Mouse (Mus musculus) spleen, postnatal 14 days (tissue): Measurements from ENCODE around the gene Samd14.
"Not testable (repeated sequence)": the region's sequence is repeated elsewhere in the genome, so short reads cannot be mapped to it uniquely, and the experiment has no call there.

Experiments
- DNase-seq, 2 experiments: peaks; one replicate each; pipeline ENCODE4 v3.0.0; 2021 to 2022; ENCODE audit warnings: low spot score in 2 of 2

Gene Samd14

DNA sequence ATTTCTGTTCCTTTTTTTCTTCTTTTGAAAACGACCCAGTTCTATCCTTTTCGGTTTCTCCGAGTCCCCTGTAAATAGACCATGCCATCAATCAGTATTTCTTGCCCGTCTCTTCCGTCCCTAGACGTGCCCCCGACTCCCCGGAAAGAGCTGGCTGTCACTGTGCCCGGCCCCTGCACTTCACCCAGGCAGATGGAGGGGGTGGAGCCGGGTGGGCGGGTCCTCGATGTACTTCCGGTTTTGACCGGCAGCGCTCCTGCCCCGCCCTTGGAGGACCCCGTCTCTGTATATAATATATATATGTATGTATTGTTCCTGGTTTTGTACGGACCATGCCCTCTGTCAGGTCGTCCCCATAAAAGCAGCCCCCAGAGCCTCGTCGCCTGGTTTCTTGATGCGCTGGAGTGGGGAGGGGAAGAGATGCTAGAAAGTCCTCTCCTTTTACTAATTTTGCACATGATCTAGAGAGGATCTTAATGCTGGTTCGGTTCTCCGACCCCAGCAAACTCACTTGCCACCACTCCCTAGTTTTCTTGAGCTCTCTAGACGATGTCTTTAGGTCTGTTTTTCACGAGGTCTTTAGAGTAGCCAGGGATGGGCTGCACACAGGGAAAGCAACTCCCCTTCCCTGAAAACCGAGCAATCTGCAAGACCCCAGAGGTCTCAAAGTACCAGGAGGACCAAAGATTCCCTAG, 3.0 kb upstream of the Samd14 start:
- DNase-seq = peak; percentile 72 to 78

DNA sequence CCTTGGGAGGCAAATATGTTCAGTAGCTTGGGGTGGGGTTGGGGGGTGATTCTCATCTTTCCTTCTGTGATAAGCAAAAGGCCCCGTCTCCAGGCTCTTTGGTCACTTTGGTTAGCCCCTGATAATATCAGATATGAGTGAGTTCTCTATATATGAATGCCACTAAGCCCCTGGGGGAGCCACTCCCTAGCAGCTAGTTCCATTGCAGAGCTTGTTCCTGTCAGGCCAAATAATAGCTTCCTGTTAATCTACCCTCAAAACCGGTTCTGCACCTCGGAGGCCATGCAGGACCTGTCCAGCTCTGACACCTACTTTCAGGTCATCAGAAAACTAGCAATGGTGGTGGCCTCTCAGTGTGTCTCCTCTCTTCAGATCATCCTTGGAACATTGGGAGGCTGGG, 2.3 kb upstream of the Samd14 start:
- DNase-seq = no peak

DNA sequence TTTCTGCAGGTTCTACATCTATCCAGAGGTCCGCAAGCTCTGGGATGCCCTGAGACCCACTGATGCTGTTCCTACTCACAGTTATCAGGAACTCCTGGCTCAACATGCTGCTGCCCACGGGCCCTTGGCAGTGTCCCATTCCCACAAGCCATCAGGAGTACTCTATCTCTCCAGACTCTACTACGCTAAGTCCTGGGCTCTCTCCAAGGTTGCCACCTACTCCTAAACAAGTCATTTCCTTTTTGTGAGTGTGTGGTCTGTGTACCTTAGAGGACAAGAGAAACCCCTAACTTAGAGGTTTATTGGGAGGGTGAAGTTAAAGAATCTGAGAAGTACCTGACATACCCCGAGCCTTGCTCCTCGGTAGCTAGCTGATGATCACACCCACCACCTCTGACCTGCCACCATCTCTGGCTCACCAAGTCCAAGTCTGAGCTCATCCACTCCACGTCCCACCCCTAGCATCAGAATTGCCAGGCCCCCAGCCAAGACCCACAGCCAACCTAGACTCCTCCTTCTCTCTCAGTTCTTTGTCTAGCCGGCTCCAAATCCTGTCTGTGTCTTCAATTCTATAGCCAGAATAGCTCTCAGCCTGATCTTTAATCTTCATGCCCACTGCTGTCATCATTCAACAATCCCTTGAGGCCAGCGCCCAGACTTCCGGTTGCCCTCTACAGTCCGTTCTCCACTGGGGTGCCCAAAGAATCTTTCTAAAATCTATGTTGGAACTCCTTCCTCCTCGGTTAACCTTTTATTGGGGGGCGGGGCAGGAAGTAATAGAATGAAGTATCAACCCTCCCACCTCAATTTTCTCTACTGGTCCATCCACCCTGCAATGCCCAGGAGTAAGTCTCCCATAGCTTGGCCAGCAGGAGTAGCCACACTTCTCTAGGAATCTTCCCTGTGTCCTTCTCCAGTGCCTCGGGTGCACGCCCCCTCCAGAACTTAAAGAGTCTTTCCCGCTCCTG, 734 bp upstream of the Samd14 start:
- DNase-seq = no peak

DNA sequence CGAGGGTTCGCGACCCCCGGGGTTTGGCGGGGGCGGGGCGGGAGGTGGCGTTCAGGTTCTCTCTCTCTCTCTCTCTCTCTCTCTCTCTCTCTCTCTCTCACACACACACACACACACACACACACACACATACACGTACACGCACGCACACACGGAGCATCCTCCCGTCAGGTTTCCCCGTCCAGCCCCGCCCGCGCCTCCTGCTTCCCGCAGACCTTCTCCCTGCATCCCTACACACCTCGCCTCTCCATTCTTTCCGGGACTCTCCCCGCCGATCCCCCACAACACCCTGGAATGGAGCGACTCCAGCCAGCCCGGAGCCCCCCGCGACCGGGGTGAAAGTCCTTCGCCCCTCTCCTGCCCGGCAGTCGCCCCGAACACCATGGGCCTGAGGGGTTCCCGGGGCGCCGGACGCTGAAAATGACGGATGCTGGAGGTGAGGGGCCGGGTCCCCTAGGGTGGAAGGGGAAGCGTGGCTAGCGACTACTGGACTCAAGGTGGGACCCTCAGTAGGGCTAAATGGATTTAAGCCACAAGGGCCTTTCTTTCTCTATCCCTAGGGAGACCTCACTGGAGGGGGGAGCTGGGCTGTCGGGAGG, 561 bp downstream of the Samd14 start:
- no peak for DNase-seq

DNA sequence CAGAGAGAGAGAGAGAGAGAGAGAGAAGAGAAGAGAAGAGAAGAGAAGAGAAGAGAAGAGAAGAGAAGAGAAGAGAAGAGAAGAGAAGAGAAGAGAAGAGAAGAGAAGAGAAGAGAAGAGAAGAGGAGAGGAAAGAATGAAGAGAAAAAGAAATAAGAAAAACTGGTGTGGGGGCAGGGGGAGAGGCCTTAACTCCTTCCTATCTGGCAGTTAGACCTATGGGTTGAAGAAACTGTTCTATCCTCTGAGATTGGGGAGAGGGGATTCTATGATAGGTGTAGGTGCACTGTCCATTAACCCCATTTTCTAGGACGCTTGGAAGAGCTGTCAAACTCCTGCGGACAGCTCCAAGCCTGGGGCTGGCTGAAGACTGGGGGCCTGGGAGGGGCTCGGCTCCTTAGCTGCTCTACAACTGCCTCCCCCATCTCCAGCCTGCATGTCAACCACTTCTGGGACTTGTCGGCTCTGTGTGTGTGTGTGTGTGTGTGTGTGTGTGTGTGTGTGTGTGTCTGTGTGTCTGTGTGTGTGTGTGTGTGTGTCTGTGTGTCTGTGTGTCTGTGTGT, 1.2 kb downstream of the Samd14 start:
- DNase-seq = not testable (repeated sequence)

DNA sequence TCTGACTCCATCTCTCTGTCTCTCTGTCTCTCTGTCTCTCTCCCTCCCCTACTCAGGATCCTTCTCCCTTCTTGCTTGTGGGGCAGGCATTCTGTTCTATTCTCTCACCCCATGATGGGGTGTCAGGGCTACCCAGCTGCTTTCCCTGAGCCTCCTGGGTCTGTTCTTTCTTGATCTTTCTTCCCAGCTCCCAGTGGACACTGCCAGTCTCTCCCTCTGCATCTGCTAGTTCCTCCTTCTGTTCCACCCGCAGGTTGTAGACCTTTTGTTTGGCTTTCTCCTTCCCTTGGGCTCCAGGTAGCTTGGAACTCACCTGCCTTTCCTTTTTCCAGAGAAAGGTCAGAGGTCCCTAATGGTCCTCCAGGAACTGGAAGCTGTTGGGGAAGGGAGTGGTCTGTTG, 1.7 kb downstream of the Samd14 start:
- DNase-seq = no peak

DNA sequence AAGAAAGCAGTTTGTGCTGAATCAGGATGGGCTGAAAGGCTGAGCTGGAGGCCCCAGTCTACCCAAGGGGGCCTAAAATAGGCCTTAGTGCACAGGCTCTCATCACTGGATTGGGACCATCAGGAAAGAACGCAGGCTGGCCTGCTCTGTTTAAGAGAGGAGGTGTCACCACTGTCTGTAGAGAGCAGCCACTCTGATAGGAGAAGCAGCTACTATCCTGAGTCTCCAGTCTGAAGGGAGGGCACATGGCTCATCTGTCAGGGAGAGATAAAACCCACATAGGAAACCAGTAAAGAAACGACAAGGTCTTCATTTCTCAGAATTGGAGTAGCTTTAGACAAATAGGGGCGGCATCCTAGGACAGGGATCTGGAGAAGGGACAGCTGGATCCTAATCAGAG, 2.4 kb downstream of the Samd14 start:
- DNase-seq = peak; percentile 57 to 61

DNA sequence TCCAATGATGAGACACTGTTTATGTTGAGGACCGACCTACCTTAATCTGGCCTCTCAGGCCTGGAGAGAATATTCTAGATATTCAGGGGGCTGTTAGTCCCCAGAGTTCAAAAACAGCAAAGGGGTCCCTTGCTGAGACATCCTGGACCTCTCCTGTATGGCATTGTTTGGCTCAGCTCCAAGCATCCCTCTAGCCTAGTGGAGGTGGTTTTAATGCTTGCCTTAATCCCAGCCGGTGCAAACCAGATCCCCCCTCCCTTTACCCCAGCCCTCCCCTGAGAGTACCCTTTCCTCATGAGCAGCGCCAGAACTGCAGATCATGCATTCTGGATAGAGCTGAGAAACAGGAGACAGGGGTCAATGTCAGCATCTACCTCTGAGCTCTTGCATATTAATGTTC, 2.8 kb downstream of the Samd14 start:
- DNase-seq = no peak

DNA sequence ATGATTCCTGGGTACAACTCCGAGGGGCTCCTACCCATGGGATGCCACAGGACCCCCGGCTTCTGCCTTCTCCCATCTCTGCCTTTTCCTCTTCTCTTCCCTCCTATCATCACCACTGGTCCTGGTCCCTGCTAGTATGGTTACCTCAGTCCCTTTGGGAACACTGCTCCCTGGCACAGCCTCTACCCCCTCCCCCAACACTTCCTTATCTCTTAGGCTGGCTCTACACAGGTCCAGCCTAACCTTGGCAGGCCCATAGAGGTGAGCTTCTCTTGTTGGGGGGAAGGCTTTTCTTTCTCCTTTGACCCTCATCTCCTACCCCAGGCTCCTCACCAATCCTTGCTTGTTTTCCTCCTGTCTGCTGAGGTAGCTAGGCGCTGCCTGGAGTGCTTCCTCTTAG, 5.8 kb downstream of the Samd14 start:
- no peak for DNase-seq

DNA sequence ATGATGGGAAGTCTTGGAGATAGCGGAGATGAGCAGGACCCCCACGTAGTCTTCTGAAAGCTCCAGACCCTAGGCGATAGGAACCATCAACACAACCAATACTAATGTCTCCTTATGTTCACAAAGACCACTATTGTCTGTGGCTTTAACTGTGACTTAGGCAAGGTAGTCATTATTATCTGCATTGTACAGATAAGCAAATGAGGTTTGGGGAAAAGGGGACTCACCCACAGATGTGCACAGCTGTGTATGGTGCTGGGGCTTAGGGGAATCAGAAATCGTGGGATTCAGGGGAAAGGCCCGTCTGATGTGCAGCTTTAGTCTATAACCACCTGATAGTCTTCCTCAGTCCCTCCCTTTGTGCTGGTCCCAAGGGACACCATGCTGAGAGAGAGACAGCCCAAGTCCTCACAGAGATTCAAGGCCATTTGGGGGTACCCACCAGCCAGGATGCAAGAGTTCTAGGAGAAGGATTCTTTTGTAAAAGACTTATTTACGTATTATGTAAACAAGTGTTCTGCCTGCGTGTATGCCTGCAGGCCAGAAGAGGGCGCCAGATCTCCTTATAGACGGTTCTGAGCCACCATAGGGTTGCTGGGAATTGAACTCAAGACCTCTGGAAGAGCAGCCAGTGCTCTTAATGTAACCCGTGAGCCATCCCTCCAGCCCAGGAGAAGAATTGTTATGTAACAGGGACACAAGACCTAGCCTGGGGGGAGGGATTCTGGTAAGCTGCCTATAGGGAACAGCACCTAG, 12.7 kb downstream of the Samd14 start:
- DNase-seq = no peak

DNA sequence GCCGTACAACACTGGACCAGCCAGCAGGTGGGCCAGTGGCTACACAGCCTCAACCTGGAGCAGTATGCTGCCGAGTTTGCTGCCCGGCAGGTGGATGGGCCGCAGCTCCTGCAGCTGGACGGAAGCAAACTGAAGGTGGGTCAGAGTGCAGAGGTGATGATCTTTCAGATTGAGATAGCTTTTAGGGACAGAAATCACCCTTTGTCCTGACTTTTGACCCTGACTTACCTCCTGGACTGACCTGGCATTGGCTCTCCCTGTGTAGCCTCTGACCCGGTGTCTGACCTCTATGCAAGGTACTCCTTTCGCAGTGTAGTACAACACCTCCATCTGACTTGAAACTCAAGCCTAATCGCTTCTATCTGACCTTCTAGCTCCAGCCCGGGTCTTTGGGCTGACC, 13.8 kb downstream of the Samd14 start:
- no peak for DNase-seq

DNA sequence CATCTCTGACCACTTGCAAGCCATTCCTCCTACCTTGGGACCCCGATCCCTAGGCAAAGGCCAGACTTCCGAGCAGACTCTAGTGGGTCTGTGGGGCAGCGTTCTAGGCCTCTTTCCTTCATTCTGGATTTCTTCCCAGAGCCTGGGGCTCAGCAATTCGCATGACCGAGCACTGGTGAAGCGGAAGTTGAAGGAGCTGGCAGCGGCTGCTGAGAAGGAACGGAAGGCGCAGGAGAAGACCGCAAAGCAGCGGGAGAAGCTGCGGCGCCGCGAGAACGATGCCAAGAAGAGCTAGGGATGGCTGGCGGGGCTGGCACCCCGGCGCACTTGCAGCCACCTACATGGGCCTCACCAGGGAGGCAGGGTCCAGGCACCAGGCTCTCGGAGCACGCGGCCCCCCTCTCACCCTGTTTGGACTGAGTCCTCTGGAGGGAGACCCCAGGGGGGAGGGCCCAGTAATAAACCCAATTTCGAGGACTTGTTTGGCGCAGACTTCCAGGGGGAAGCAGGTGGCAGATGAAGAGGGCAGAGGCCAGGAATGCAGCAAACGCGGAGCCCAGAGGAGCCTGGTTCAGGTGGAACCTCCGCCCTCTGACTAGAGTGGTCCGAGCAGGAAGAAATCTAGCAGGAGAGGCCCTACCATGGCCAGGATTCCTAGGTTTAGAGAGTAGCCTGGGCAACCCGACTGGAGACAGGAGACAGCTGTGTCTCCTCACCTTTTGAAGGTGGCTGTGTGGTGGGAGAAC, 14.9 kb downstream of the Samd14 start:
- DNase-seq = no peak

DNA sequence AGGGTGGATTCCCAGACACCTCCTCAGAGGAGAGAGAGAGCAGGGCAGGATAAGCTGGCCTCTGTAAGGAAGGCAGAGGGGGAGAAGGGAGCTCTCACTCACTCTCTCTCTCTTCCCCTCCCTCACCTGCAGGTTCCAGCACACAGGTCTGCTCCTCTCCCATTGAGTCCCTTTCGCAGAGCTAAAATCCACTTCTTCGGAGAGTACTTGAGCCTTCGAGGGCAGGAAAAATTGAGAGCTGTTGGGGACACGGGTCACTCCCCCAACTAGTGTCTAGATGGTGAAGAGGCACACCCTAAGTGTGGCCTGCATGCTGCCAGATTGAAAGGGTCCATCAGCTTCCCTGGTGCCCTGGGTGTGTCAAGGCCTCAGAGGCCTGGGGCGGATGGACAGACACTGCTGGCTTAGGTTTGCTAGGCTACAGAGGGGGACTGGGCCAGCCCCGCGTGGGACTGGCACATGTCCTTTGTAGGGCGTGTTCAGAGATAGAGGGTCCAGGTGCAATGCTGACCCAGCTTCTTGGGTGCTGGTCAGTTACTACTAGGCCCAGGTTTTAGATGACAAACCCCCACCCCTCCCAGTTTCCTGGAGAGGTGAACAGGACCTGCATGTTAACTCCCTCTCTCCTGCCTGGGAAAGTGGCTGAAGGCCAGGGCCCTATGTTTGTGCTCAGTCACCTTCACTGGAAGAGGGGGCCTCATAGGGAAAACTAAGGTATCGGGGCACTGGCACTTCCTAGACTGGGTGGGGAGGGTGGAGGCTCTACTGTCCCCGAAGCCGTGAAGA, 15.7 kb downstream of the Samd14 start:
- no peak for DNase-seq

DNA sequence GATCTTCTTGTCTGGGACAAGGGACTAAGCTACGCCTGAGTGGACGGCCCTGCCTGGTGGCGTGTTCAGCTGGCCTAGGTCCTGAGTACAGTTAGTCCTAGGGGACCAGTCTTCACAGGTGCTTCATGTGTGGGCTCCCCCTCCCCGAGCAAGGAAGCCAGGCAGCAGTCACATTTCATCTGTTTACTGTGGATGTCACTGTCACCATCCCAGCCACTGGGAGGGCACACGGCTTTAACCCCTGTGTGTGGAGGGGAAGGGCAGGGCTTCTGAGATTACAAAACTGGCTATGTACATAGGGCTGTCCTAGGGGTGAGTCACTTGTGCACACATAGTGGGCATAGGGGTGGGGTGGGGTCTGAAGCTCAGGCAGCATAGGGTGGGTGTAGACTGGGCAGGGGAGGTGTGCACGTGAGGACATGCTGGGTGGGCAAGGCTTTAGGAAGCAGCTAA, 16.4 kb downstream of the Samd14 start:
- no peak for DNase-seq

DNA sequence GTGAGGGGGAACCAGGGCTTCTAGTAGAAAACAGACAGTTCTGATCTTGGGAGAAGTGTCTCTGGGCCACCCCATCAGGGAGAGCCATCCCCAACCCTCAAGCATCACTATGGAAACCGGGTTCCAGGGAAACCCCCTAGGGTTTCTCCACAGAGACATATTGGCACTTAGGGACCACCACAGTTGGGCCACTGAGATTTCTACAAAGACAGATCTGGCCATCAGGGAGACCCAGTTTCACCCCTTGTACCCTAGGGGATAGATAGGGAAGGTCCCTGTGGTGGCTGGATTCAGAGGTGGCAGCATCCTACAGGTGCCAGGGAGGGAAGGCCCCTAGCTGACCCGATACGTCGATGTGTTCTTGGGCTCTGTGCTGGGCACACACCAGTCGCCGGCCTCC, 17.2 kb downstream of the Samd14 start:
- no peak for DNase-seq

DNA sequence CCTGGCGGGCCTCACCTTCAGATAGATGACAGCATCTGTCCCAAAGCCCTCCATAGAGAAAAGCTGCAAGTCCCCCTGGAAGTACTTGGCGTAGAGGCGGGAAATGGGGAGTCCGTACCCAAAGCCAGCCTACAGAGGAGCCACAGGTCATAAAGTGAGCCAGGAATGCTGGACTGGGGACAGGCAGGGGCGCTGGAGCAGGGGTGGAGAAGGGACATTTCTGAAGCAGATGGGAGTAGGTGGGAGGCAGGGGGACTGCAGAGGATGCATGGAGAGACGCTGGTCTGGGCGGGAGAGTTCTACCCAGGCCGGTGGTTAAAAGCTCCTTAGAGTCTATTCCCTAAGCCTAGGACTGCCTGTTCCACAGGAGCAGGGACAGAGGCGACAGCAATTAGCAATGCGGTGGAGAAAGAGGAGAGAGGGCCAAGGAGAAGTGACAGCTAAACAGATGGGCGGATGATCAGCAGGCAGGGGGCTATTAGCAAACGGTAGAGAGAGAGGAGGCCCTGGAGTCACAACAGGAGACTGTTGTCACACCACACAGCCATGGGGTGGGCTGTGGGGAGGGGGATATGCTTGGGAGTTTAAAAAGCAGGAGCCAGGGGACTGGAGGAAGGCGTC, 18.3 kb downstream of the Samd14 start:
- no peak for DNase-seq

DNA sequence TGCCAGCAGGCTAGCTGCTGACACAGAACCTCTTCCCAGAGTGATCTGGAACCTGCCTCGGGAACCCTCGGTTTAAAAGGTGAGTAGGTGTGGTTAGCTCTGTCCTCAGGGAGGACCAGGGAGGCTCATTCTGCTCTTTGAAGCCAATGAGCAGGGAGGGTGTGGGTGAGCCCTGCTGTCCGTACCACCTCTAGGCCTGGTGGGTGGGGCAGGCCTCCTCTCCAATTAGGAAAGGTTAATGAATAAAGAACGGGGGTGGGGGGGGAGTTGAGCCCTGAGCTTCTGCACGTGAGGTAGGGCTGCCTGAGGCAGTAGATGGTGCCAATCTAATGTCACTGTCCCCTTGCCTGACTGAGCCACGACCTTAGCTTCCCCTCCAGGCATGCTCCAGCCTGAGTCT, 23.3 kb downstream of the Samd14 start:
- DNase-seq = no peak

DNA sequence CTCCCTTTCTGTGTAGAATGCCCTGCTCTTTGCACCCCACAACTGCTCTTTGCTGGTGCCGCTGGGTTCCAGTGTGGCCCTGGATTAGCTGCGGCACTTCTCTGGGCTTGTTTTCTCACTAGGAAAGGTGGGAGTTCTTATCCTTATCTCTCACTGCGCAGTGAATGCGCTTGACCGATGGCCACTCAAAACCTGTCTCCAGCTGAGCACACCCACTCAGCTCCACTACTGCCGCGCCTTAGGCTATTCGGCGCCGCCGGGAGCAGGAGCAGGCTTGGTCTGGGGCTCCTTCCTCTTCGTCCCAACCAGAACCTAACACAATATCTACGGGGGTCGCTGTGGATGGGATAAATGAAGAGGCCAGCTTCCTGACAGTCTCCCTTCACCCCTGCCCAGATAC, 23.9 kb downstream of the Samd14 start:
- no peak for DNase-seq

DNA sequence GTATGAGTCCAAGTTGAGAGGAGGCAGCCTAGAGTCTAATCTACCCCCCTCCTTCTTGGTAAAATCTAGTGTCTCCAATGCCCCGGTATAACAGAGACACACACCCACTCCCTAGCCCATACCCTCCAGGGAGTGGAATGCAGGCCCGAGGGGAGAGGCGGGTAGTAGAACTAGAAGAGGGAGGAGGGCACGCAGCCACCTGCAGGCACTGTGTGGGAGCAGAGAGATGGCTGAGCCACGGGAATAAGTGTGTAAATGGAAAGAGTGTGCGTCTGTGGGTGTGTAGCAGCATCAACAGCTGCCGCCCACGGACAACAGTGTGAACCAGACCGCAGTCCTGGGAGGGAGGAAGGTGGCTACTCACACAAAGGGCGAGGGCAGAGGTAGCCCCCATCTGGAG, 25.2 kb downstream of the Samd14 start:
- no peak for DNase-seq

DNA sequence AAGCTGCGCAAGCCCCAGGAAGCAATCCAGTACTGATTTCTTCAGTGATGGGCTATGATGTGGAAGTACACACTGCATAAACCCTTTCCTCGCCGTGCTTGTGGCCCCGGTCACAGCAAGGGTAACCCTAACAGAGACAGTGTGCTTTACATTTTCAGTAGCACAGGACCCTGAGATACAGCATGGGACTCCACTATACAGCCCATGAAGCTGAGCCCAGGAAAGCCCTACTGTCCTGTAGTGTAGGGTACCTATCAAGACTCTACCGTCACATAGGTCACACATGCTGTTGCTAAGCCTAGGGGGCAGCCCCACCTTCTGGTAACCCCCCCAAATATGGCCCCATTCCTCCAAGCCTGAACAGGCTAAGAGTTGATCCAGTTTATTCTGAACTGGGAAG, 26.8 kb downstream of the Samd14 start:
- no peak for DNase-seq
